Mouse (Mus musculus) kidney, adult 2 months (tissue): Measurements from ENCODE around the gene Stk39.

ENCODE experiments used
- CTCF ChIP-seq: fragments of 200-500 bp; conservative IDR thresholded peaks from 2 replicates; pipeline ENCODE4 v1.5.1; 2011; ENCODE audit warnings: low read depth, mild to moderate bottlenecking, control low read depth, low read length, moderate library complexity, mixed read lengths; ENCODE audit not compliant: insufficient read depth, insufficient read length
- POLR2A ChIP-seq: fragments of 200-500 bp; IDR thresholded peaks from one replicate; pipeline ENCODE4 v1.6.1; 2011; ENCODE audit warnings: low read depth, low read length, control low read depth

- TF ChIP-seq POLR2A (no peak), CTCF (no peak)
Observed at GRCm38 (mm10) chr2:68443141-68443540, 28.9 kb downstream of the Stk39 start.
